Mouse (Mus musculus) bone marrow, adult 2 months (tissue): ENCODE data around the gene Cds1. TPM values are rescaled to one million over a fixed set of nuclear protein-coding genes. Genes with fewer than 3 reads are reported as not detected.

Experiments
- H3K27ac ChIP-seq: fragments of 200-500 bp; 2 replicates; pipeline ENCODE4 v1.5.1; 2012; ENCODE audit warnings: low read depth, mild to moderate bottlenecking, control low read depth, inconsistent platforms, low read length; ENCODE audit not compliant: control insufficient read depth, poor library complexity, insufficient read depth
- H3K4me1 ChIP-seq: fragments of 200-500 bp; 2 replicates; pipeline ENCODE4 v1.6.1; 2011; ENCODE audit warnings: low read length; ENCODE audit not compliant: control insufficient read depth, insufficient read depth
- H3K4me3 ChIP-seq: fragments of 200-500 bp; replicated peaks from 2 replicates; pipeline ENCODE3; 2011; ENCODE audit warnings: mild to moderate bottlenecking, low read depth, low read length, control low read depth; ENCODE audit not compliant: control insufficient read depth
- CTCF ChIP-seq: fragments of 200-500 bp; IDR thresholded peaks from 2 replicates; pipeline ENCODE4 v1.5.1; 2011; ENCODE audit warnings: low read length, control low read depth; ENCODE audit not compliant: control insufficient read depth, insufficient read depth
- POLR2A ChIP-seq: fragments of 200-500 bp; IDR thresholded peaks from 2 replicates; pipeline ENCODE4 v1.6.1; 2011; ENCODE audit warnings: low read depth, mild to moderate bottlenecking, control low read depth, low read length, borderline replicate concordance; ENCODE audit not compliant: control insufficient read depth
- WGBS: fragments of 180-500 bp; shearing (Covaris S2); methylation state at CpG from one replicate; pipeline ENCODE4 v1.1.7; 2018; 5-methylcytosine and 5-hydroxymethylcytosine counted together
- polyA plus RNA-seq: library from polyadenylated mRNA; stranded (reverse); fragments of >200 nt; gene quantifications from 2 replicates; pipeline ENCODE4 v1.2.4, GENCODE M21; 2011; ENCODE audit warnings: low replicate concordance; ENCODE audit not compliant: missing spikeins, insufficient read depth, insufficient read length

Cds1 gene
- polyA plus RNA-seq, 1 experiment: 1.5 TPM

- TF ChIP-seq CTCF (no peak), POLR2A (no peak)
- H3K27ac ChIP-seq: no peak overlapping the region
- H3K4me1 ChIP-seq: no peaks in the 10 kb centered on the region
- no peak overlapping the region for H3K4me3 ChIP-seq
- 91% methylated on average over 4 of the region's 4 CpGs for WGBS
Measured at GRCm38 (mm10) chr5:101741224-101741591, 23.7 kb upstream of the Cds1 start.

GRCm38 (mm10) chr5:101742014-101742413 is 22.9 kb upstream of the Cds1 start:
- TF ChIP-seq CTCF (no peak), POLR2A (no peak)
- Histone ChIP-seq H3K27ac (no peak overlapping the region), H3K4me1 (no peaks in the 10 kb centered on the region), H3K4me3 (no peak overlapping the region)
- 54% methylated on average over 2 of the region's 2 CpGs for WGBS

- Histone ChIP-seq H3K27ac (no peak overlapping the region), H3K4me3 (no peak overlapping the region), H3K4me1 (no peaks in the 10 kb centered on the region)
- TF ChIP-seq POLR2A: no peak
- no peak for TF ChIP-seq CTCF
- WGBS: 86% methylated on average over 8 of the region's 8 CpGs
Measured at GRCm38 (mm10) chr5:101742425-101742824, 22.5 kb upstream of the Cds1 start.

GRCm38 (mm10) chr5:101744886-101745285 is 20.0 kb upstream of the Cds1 start:
- no peak overlapping the region for H3K27ac ChIP-seq
- H3K4me3 ChIP-seq: no peak overlapping the region
- no peaks in the 10 kb centered on the region for H3K4me1 ChIP-seq
- no peak for TF ChIP-seq POLR2A
- no peak for TF ChIP-seq CTCF
- WGBS: 88% methylated on average over 6 of the region's 6 CpGs

DNA sequence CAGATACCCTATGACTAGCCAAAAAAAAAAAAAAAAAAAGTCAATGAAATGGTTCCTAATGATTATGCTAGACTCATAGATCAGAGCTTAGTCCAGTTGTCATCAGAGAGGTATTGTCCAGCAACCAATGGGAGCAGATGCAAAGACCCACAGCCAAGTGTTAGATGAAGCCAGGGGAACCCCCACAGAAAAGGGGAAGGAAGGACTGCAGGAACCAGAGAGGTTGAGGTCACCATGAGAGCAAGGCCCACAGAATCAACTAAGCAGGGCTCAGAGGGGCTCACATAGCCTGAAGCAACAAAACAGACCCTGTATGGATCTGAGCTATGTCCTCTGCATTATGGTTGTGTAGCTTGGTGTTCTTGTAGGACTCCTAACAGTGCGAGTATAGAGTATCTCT is 11.2 kb upstream of the Cds1 start:
- WGBS: 4% methylated on average over 1 of the region's 1 CpGs

DNA sequence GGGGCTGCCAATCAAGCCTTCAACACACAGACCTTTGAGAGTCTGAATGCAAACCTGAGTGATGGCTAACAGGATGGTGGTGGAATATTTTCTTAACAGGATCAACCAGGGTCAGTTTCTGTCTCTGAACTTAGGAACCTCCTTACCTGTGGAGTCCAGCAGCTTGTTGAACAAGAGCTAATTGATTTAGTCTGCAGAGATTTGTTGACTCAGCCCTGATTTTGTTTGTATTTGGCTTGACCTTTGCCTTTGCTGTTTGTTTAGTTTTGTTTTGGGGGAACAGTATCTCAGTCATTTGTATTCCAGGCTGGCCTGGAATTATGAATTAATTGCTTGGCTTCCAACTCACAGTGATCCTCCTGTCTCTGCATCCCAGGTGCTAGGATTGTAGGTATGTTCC is 7.3 kb upstream of the Cds1 start:
- Histone ChIP-seq H3K4me1 (no peaks in the 10 kb centered on the region), H3K27ac (no peak overlapping the region), H3K4me3 (no peak overlapping the region)
- TF ChIP-seq CTCF (no peak), POLR2A (no peak)

More for the DNA sequence above, 11.2 kb upstream of the Cds1 start:
- TF ChIP-seq CTCF: no peak
- TF ChIP-seq POLR2A: no peak
- Histone ChIP-seq H3K4me1 (no peaks in the 10 kb centered on the region), H3K4me3 (no peak overlapping the region), H3K27ac (no peak overlapping the region)

DNA sequence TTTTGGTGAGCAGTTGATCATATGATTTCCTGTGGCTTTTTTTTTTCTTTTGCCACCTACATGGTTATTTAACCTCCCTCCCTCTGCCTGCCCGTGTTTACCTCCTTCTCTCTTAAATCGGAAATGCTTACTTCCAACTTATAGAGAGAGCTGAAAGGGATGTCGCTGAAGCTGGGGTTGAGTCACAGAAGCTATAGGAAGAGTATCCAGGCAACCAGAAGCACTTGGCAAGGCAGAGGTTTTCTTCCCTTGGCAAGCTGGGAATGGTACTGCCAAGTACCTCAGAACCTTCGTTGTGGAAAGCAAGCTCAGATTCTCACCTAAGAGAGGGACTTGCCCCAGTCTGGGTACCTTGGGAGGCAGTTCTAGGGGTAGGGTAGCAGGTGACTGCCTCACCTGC is 3.2 kb upstream of the Cds1 start:
- Histone ChIP-seq H3K4me1 (no peaks in the 10 kb centered on the region), H3K4me3 (no peak overlapping the region), H3K27ac (no peak overlapping the region)
- TF ChIP-seq CTCF (no peak), POLR2A (no peak)
- WGBS: 14% methylated on average over 4 of the region's 4 CpGs

GRCm38 (mm10) chr5:101763571-101763970 is 1.4 kb upstream of the Cds1 start:
- no peak for TF ChIP-seq POLR2A
- TF ChIP-seq CTCF: no peak
- Histone ChIP-seq H3K4me3 (no peak overlapping the region), H3K4me1 (no peaks in the 10 kb centered on the region), H3K27ac (no peak overlapping the region)
- WGBS: 30% methylated on average over 2 of the region's 2 CpGs

DNA sequence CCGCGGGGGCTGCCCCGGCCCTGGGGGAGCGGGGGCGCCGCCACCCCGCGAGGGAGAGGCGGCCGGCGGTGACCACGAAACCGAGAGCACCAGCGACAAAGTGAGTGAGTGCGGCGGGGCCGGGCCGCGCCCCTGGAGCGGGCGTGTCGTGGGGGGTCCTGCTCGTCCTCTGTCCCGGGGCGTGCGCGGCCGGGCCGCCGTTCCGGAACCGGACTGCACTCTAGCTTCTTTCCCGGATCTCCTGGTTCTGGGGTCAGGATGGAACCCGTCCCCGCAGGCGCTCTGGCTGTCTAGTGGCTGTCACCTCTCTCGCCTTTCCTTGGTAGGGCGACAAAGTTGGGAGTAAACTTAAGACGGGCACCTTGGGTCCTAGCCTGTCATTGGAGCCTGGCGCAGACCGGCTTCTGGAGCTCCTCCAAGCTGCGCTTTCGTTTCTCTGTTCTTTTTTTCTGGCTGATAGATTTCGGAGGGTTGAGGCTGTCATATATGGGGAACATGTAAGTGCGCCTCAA is 516 bp downstream of the Cds1 start:
- 1% methylated on average over 45 of the region's 45 CpGs for WGBS
- peak overlapping the region; percentile 9 for H3K27ac ChIP-seq

More for the DNA sequence above, 516 bp downstream of the Cds1 start:
- no peaks in the 10 kb centered on the region for H3K4me1 ChIP-seq
- peak overlapping the region; percentile 69 for H3K4me3 ChIP-seq
- no peak for TF ChIP-seq CTCF
- TF ChIP-seq POLR2A: no peak
